8 mouse cellular contexts compared by ENCODE assay signal in the genomic region with DNA sequence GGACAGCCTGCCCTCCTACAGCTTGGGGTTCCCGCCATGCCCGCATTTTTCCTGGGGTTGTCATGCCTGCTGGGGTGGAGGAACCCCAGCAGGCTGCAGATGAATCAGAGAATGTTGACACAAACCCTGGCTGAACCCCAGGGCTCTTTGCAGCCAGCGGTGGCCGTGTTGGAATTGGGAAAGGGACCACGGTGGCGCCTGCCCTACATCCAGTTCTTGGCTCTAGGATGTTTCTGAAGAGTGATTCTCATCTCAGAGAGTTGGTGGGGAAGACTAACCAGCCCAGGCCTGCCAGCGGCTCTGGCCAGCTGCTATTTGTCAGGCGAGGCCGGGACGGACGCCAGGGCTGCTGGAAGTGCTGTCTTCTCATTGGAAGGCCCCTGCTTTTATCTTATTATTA.
DNase-seq lines count a peak whose midpoint lies in the region; TF ChIP-seq lines count a peak whose summit lies in the region.

No protein-coding gene starts in this region.

- H3K4me3 ChIP-seq in myocyte: no peak overlapping the region

- no peak overlapping the region for H3ac ChIP-seq in myocyte (ENCODE audit: control insufficient read depth, insufficient read length)

- peaks cover 64% of the 10 kb centered on the region for H3K79me2 ChIP-seq in myocyte (ENCODE audit: control insufficient read depth, insufficient read depth)

- DNase-seq in gastrocnemius, adult 18-20 months (ENCODE audit: low spot score): peak; percentile 49
- DNase-seq in gastrocnemius, adult 8-10 months (ENCODE audit: low spot score in 2 of 2): no peak
- peak; percentile 84 for DNase-seq in urinary bladder, postnatal 14 days (ENCODE audit: low spot score)
- no peak for DNase-seq in urinary bladder, postnatal 10 days (ENCODE audit: low spot score)
- DNase-seq in heart, postnatal 36 days: peak; percentile 62 to 70
- DNase-seq in cerebellum, postnatal 36 days: no peak
- no peak for DNase-seq in cerebellum, adult 9-11 months

- TF ChIP-seq POLR2A in myocyte (IDR thresholded peaks at IDR 0.05; ENCODE audit: insufficient read length, low read depth): no peak

- H3K4me2 ChIP-seq in myocyte (ENCODE audit: low read depth): peak overlapping the region; percentile 69

- no peaks in the 10 kb centered on the region for H3K36me3 ChIP-seq in myocyte (ENCODE audit: control insufficient read depth, insufficient read depth)

- no peaks in the 10 kb centered on the region for H3K27me3 ChIP-seq in myocyte (ENCODE audit: control insufficient read depth, insufficient read depth, insufficient read length)

- intact Hi-C loops in heart, postnatal 36 days (cut with DNase I): no loop called here

TF ChIP-seq in myocyte, 11 proteins besides CTCF, POLR2A, EP300 and RAD21:
- peak; percentile 26 for TF ChIP-seq E2F4 (IDR thresholded peaks at IDR 0.05; ENCODE audit: insufficient read depth)
- TF ChIP-seq POLR2AphosphoS2 (IDR thresholded peaks at IDR 0.05; ENCODE audit: insufficient read length, low read depth): no peak
- peak; percentile 35; the same call in 1 of the 2 replicates for TF ChIP-seq CEBPB (IDR thresholded peaks at IDR 0.05; ENCODE audit: insufficient read depth, poor library complexity, severe bottlenecking)
- peak in 1 of 3 experiments; percentile 52 for TF ChIP-seq MYOD1 (IDR thresholded peaks at IDR 0.05; ENCODE audit: control insufficient read depth in 1 of 3, insufficient read length in 2 of 3, low read depth in 2 of 3)
- peak in 1 of 3 experiments; percentile 27 for TF ChIP-seq MYOG (IDR thresholded peaks at IDR 0.05; ENCODE audit: control insufficient read depth in 1 of 3, insufficient read depth in 1 of 3, insufficient read length in 2 of 3, low read depth in 2 of 3)
- TF ChIP-seq TCF12 (IDR thresholded peaks at IDR 0.05; ENCODE audit: insufficient read depth, poor library complexity, severe bottlenecking): no peak
TF ChIP-seq in myocyte: peak in this region for 4.

Comparison
In these comparisons a context has a peak if more than half of its experiments do, and no peak if none do; other contexts are left out.
1. DNase-seq: peak in gastrocnemius, adult 18-20 months (single experiment), urinary bladder, postnatal 14 days (single experiment) and heart, postnatal 36 days (2 of 2); none in gastrocnemius, adult 8-10 months (0 of 2), urinary bladder, postnatal 10 days (single experiment), cerebellum, postnatal 36 days (0 of 2) and cerebellum, adult 9-11 months (single experiment).